8 mouse cellular contexts compared by ENCODE assay signal in the genomic region with DNA sequence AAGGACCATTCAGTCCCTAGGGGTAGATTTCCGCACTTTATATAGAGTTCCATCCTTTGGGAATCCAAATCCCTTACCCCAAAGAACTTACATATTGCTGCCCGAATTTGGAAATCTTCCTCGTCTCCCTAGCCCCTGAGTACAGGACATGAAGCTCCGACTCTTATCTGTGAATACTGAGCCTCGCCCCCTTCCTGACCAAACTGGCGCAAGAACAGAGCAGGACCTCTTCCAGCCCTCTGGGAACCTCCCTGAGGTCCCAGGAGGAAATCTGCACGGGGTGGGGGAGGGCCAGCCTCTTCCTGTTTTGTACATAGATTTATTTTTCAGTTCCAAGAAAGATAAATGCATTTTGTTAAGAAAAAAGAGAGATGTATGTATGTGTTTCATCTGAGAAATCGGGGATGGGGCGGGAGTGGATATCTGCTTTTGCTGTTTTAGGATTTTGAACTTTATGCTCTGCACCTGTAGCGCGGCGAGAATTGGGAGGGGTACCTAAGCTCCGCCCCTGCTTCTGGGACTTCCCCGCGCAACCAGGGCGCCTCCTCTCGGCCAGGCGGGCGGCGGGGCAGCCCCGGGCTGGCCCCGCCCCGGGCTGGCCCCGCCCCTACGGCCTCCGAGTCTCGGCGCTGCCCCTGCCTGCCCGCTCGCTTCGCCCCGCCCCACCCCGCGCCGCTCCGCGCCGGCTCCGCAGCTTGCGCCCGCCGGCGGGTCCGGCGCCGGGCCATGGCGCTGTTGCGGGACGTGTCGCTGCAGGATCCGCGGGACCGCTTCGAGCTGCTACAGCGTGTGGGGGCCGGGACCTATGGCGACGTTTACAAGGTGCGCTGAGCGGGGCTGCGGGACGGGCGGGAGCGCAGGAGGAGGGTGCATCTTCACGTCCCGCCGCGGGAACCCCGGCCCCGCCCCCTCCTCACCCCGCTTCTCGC. TPM values are rescaled to one million over a fixed set of nuclear protein-coding genes. Genes with fewer than 3 reads are reported as not detected.
DNase-seq lines count a peak whose midpoint lies in the region; ATAC-seq and TF ChIP-seq lines count a peak whose summit lies in the region.

A gene (plus strand): TSS at position 612 of the 929 bp plus-strand sequence.

- H3K9me3 ChIP-seq in forebrain, embryonic 15.5 days = no peaks in the 10 kb centered on the region
- no peaks in the 10 kb centered on the region for H3K9me3 ChIP-seq in lung, embryonic 14.5 days (ENCODE audit: low read depth, low read length)
- H3K9me3 ChIP-seq in neural tube, embryonic 15.5 days (replicated peaks) = no peaks in the 10 kb centered on the region

- H3K9ac ChIP-seq in forebrain, embryonic 15.5 days (replicated peaks) = peak within 1 kb of the TSS; percentile 47
- H3K9ac ChIP-seq in lung, embryonic 14.5 days = peak within 1 kb of the TSS; percentile 62
- peak within 1 kb of the TSS; percentile 51 for H3K9ac ChIP-seq in neural tube, embryonic 15.5 days (replicated peaks)

- peak; percentile 65 for ATAC-seq in forebrain, embryonic 15.5 days (replicated peaks)
- peak; percentile 77 for ATAC-seq in lung, embryonic 14.5 days (ENCODE audit: insufficient read depth)
- ATAC-seq in neural tube, embryonic 15.5 days (ENCODE audit: low FRiP score) = peak; percentile 62

- H3K4me2 ChIP-seq in forebrain, embryonic 15.5 days (replicated peaks) = peak within 1 kb of the TSS; percentile 73
- H3K4me2 ChIP-seq in lung, embryonic 14.5 days = peak within 1 kb of the TSS; percentile 99
- peak within 1 kb of the TSS; percentile 67 for H3K4me2 ChIP-seq in neural tube, embryonic 15.5 days

- DNase-seq in ES-CJ7 (ENCODE audit: low read depth, low spot score) = peak; percentile 71
- peak; percentile 83 for DNase-seq in cerebellum, adult 11-12 months
- DNase-seq in heart, postnatal 36 days = peak; percentile 88 to 89
- DNase-seq in layer of hippocampus, adult 2 months (ENCODE audit: low spot score in 2 of 2) = peak; percentile 68 to 69
- DNase-seq in lung, embryonic 14.5 days = peak; percentile 89
- peak; percentile 93 for DNase-seq in testis, postnatal 10 days (ENCODE audit: low spot score)

- intact Hi-C loops in heart, postnatal 36 days (cut with DNase I) = loop anchor here (2.0 kb wide), 1 partner anchor 58 kb away; a partner anchor contains a TSS

- H3K27ac ChIP-seq in forebrain, embryonic 15.5 days (replicated peaks) = no peak within 1 kb of the TSS
- peak within 1 kb of the TSS; percentile 84 for H3K27ac ChIP-seq in layer of hippocampus, adult 2 months
- H3K27ac ChIP-seq in lung, embryonic 14.5 days (ENCODE audit: low read depth) = peak within 1 kb of the TSS; percentile 68
- H3K27ac ChIP-seq in neural tube, embryonic 15.5 days (replicated peaks) = peak within 1 kb of the TSS; percentile 18; the same call in 1 of the 2 replicates

- H3K4me1 ChIP-seq in forebrain, embryonic 15.5 days = peaks cover 31% of the 10 kb centered on the region
- peaks cover 9% of the 10 kb centered on the region for H3K4me1 ChIP-seq in lung, embryonic 14.5 days (ENCODE audit: insufficient read depth)
- peaks cover 44% of the 10 kb centered on the region for H3K4me1 ChIP-seq in neural tube, embryonic 15.5 days

- H3K4me3 ChIP-seq in forebrain, embryonic 15.5 days = peak within 1 kb of the TSS; percentile 45
- peak within 1 kb of the TSS; percentile 81 for H3K4me3 ChIP-seq in layer of hippocampus, adult 2 months
- H3K4me3 ChIP-seq in lung, embryonic 14.5 days (ENCODE audit: low read depth, low read length) = peak within 1 kb of the TSS; percentile 75
- peak within 1 kb of the TSS; percentile 51 for H3K4me3 ChIP-seq in neural tube, embryonic 15.5 days (replicated peaks)

- H3K36me3 ChIP-seq in forebrain, embryonic 15.5 days = peaks cover 59% of the 10 kb centered on the region
- H3K36me3 ChIP-seq in lung, embryonic 14.5 days (ENCODE audit: insufficient read depth) = peaks cover 61% of the 10 kb centered on the region
- H3K36me3 ChIP-seq in neural tube, embryonic 15.5 days = peaks cover 59% of the 10 kb centered on the region

- 8% methylated on average over 64 of the region's 72 CpGs for WGBS in forebrain, embryonic 15.5 days
- WGBS in lung, embryonic 14.5 days = 5% methylated on average over 72 of the region's 72 CpGs
- WGBS in neural tube, embryonic 15.5 days = 7% methylated on average over 72 of the region's 72 CpGs

- H3K27me3 ChIP-seq in forebrain, embryonic 15.5 days = no peaks in the 10 kb centered on the region
- no peaks in the 10 kb centered on the region for H3K27me3 ChIP-seq in lung, embryonic 14.5 days (ENCODE audit: insufficient read depth, low read length)
- H3K27me3 ChIP-seq in neural tube, embryonic 15.5 days (replicated peaks) = no peaks in the 10 kb centered on the region

- TF ChIP-seq CTCF in layer of hippocampus, adult 2 months (conservative IDR thresholded peaks at IDR 0.05) = peak; percentile 51
- TF ChIP-seq CTCF in lung, embryonic 14.5 days (IDR thresholded peaks at IDR 0.05; ENCODE audit: low read depth) = peak; percentile 24

RNA-seq across cellular contexts. Expression of the gene that starts here (rescaled TPM):
- 12.7 and 14.1 TPM in 2 replicates for polyA plus RNA-seq in forebrain, embryonic 15.5 days (2015; fragmentation: Nextera tagmentation; extraction: Ambion mirVana)
- 10 to 100 TPM; 36.4 to 56.7 TPM for total RNA-seq in heart, postnatal 36 days (2021)
- total RNA-seq in layer of hippocampus, adult 2 months (2021) = 100 to 1,000 TPM in 1 of 2 experiments, 10 to 100 TPM in 1; 81.9 to 105 TPM
- 13.4 and 22.2 TPM in 2 replicates for polyA plus RNA-seq in lung, embryonic 14.5 days (2014; fragmentation: Nextera tagmentation; extraction: Ambion mirVana)
- 21.9 and 22.2 TPM in 2 replicates for polyA plus RNA-seq in neural tube, embryonic 15.5 days (2015; fragmentation: Nextera tagmentation; extraction: Ambion mirVana)
